Mouse (Mus musculus): Measurements from ENCODE around the gene Gns.

DNA sequence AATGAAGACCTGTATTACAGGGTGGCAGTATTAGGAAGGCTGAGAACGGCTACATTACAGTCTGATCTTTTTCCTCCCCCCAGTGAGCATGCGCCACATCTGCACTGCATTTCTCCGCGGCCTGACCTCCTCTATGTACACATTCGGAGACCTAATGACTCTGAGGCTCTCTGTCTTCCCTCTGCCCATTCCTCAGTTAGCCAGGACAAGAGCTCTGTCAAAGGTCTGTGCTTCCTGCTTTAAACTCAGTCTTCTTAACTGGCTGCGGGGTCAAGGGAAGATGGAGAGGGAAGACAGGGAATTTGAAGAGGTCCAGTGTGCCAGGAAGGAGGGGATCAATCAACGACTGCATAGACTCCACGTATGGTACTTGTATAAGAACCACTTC, 71.4 kb downstream of the Gns start:
- no peak for TF ChIP-seq POLR2A (IDR thresholded peaks at IDR 0.05; ENCODE audit: insufficient read depth, low read depth, low read length)
- TF ChIP-seq CTCF (IDR thresholded peaks at IDR 0.05; ENCODE audit: insufficient read depth, low read depth, low read length) = no peak
